Mouse (Mus musculus): ENCODE data around the gene D330045A20Rik.
"Not testable (repeated sequence)": the region's sequence is repeated elsewhere in the genome, so short reads cannot be mapped to it uniquely, and the experiment has no call there.

D330045A20Rik gene

DNA sequence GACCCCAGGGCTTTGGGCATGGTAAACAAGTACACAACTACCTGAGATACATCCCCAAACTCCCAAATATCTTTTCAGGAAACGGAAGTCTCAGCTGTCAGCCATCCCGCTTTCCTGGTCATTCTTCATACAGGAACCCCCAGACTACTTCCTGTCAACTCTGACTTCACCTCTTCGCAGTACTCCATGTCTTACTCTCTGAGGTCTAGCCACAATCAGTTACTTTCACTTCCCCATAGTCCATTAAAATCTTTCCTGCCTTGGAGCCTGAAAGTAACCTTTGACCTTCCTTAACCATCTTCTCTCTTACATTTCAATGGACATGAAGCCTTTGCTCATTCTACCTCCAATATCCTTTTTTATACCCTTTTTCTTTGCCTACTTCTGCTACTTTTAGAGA is 89.9 kb downstream of the D330045A20Rik start:
- no peak for DNase-seq (ENCODE audit: extremely low spot score, low read depth, low spot score)

DNA sequence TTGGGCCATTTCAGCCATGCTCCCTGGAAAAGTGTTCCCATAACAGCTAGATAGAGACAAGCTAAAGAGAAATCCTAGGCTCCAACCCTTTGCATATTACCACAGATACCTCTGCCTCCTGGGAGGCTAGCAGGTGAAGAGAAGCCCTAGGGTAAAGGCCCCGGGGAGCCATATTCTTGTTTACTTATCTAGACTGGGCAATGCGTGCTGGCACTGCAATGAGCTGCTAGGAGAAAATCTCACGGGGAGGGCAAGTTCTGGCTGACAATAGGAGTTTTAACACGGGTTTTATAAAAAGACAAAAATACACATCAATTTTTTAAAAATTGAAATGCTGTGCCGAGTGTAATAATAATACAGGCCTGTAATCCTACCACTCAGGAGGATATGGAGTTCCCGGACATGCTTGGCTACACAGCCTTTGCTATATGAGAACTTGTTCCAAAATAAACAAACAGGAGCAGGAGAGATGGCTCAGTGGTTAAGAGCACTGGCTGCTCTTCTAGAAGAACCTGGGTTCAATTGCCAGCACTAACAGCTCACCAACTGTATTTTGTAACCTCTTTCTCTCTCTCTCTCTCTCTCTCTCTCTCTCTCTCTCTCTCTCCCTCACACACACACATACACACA is 98.6 kb downstream of the D330045A20Rik start:
- DNase-seq (ENCODE audit: extremely low spot score, low read depth, low spot score) = no peak

DNA sequence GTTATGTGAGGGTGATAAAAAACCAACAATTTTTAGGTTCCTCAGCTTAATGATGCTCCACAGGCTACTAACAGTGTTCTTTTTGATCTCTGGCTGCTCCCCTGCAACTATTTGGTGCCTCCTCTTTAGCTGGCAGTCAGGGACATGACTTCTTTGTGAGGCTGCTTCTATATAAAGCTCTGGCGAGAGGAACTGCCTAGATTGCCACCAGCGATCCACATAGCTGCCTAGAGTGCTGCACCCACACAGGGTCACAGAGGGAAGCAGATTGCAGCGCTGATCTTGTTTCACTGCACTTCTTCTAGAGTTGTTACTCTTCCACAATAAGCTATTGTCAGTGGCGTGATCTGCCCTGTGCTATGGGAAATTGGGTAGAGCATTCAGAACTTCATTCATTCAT is 103.4 kb downstream of the D330045A20Rik start:
- DNase-seq (ENCODE audit: extremely low spot score, low read depth, low spot score) = no peak

DNA sequence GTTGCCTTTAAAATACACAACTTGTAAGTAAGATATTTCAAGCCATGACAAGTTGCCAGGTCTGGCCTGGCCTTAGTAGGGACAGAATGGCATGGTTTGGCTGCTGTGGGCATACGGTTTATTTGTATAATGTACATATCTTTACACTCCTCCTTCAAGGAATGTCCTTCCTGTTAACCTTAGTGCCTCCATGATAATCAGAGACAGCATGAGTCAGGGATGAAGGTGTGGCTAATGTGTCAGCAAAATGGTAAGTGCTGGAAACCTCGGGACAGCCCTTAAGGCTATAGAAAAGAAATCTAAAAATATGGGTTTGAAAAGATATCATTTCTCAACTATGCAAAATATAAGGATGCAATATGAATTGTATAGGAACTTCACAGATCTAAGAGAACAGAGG is 106.5 kb downstream of the D330045A20Rik start:
- DNase-seq (ENCODE audit: extremely low spot score, low read depth, low spot score) = not testable (repeated sequence)

DNA sequence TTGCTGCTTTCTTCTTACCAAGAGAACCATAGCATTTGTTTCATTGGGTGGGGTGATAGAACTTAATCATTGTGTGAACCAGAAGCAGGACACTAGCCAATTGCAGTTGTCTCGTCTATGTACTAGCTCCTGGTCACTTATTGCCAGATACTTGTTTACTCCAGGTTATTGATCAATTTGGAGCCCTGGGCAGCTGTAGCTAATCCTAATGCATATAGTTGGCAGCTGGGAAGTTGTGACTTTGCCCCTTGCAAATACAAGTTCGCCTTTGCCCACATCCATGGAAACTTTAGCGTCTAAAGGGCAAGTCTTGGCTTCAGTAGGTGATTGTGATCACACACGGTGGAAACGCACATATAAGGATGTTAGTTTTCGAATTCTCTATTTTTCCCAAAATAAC is 116.2 kb downstream of the D330045A20Rik start:
- no peak for DNase-seq (ENCODE audit: extremely low spot score, low read depth, low spot score)

Data from hindlimb bud, embryonic 11.5 days (tissue).